Mouse (Mus musculus): ENCODE data around the gene Psd4. TPM values are rescaled to one million over a fixed set of nuclear protein-coding genes. Genes with fewer than 3 reads are reported as not detected.

Psd4 gene
- polyA plus RNA-seq, 2 experiments, result 3.8 to 4.5 TPM

- WGBS, result 73% methylated on average over 4 of the region's 4 CpGs
- Histone ChIP-seq H3K4me3 (replicated peaks; ENCODE audit: low read length) (no peak overlapping the region), H3K36me3 (ENCODE audit: control insufficient read depth, insufficient read depth, low read length) (no peaks in the 10 kb centered on the region), H3K9ac (ENCODE audit: low read depth, low read length, severe bottlenecking) (no peak overlapping the region), H3K9me3 (ENCODE audit: control insufficient read depth, low read length) (no peaks in the 10 kb centered on the region), H3K27me3 (ENCODE audit: control insufficient read depth, insufficient read depth, low read length) (no peaks in the 10 kb centered on the region), H3K4me1 (ENCODE audit: control insufficient read depth, insufficient read depth, low read length) (no peaks in the 10 kb centered on the region), H3K4me2 (replicated peaks; ENCODE audit: low read depth, low read length, severe bottlenecking) (no peak overlapping the region), H3K27ac (replicated peaks; ENCODE audit: low read depth, low read length) (no peak overlapping the region)
- TF ChIP-seq POLR2A (IDR thresholded peaks at IDR 0.05; ENCODE audit: borderline replicate concordance, extremely low read depth, insufficient read depth, insufficient read length), result no peak
- ATAC-seq (ENCODE audit: low FRiP score, low read depth) (no peak), DNase-seq (ENCODE audit: low spot score) (no peak)
These were observed 22.8 kb upstream of the Psd4 start for GRCm38 (mm10) chr2:24344619-24345018.

- WGBS, result 65% methylated on average over 8 of the region's 8 CpGs
- Histone ChIP-seq H3K4me2 (replicated peaks; ENCODE audit: low read depth, low read length, severe bottlenecking) (no peak overlapping the region), H3K27me3 (ENCODE audit: control insufficient read depth, insufficient read depth, low read length) (no peaks in the 10 kb centered on the region), H3K36me3 (ENCODE audit: control insufficient read depth, insufficient read depth, low read length) (no peaks in the 10 kb centered on the region), H3K4me1 (ENCODE audit: control insufficient read depth, insufficient read depth, low read length) (no peaks in the 10 kb centered on the region), H3K9me3 (ENCODE audit: control insufficient read depth, low read length) (no peaks in the 10 kb centered on the region), H3K4me3 (replicated peaks; ENCODE audit: low read length) (no peak overlapping the region), H3K9ac (ENCODE audit: low read depth, low read length, severe bottlenecking) (no peak overlapping the region), H3K27ac (replicated peaks; ENCODE audit: low read depth, low read length) (no peak overlapping the region)
- ATAC-seq (ENCODE audit: low FRiP score, low read depth) (no peak), DNase-seq (ENCODE audit: low spot score) (no peak)
- no peak for TF ChIP-seq POLR2A (IDR thresholded peaks at IDR 0.05; ENCODE audit: borderline replicate concordance, extremely low read depth, insufficient read depth, insufficient read length)
These were observed 22.3 kb upstream of the Psd4 start for GRCm38 (mm10) chr2:24345056-24345455.

DNA sequence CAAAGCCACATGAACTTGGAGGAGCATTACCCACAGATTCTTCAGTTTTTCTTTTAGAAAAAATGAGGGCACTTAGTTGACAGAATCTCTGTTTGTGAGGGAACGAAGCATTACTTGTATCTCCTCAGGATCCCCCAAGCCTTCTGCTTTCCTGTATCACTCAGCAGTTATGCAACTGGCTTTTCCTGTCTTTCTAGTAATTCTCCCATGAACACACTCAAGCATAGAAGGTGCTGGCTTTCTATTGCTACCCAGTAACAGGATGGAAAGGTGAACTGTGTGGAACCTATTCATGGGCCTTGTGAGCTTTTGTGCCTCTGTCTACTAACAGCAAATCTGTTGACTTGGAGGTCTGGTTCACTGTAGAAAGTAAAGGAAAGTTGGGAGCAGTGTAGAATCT lies 19.5 kb upstream of the Psd4 start:
- WGBS, result 77% methylated on average over 1 of the region's 1 CpGs
- Histone ChIP-seq H3K27ac (replicated peaks; ENCODE audit: low read depth, low read length) (no peak overlapping the region), H3K9ac (ENCODE audit: low read depth, low read length, severe bottlenecking) (no peak overlapping the region), H3K4me3 (replicated peaks; ENCODE audit: low read length) (no peak overlapping the region), H3K9me3 (ENCODE audit: control insufficient read depth, low read length) (no peaks in the 10 kb centered on the region), H3K4me2 (replicated peaks; ENCODE audit: low read depth, low read length, severe bottlenecking) (no peak overlapping the region), H3K36me3 (ENCODE audit: control insufficient read depth, insufficient read depth, low read length) (no peaks in the 10 kb centered on the region), H3K4me1 (ENCODE audit: control insufficient read depth, insufficient read depth, low read length) (no peaks in the 10 kb centered on the region), H3K27me3 (ENCODE audit: control insufficient read depth, insufficient read depth, low read length) (no peaks in the 10 kb centered on the region)
- DNase-seq (ENCODE audit: low spot score), result no peak
- no peak for TF ChIP-seq POLR2A (IDR thresholded peaks at IDR 0.05; ENCODE audit: borderline replicate concordance, extremely low read depth, insufficient read depth, insufficient read length)
- no peak for ATAC-seq (ENCODE audit: low FRiP score, low read depth)

- Histone ChIP-seq H3K4me3 (replicated peaks; ENCODE audit: low read length) (no peak overlapping the region), H3K4me2 (replicated peaks; ENCODE audit: low read depth, low read length, severe bottlenecking) (no peak overlapping the region), H3K36me3 (ENCODE audit: control insufficient read depth, insufficient read depth, low read length) (no peaks in the 10 kb centered on the region), H3K4me1 (ENCODE audit: control insufficient read depth, insufficient read depth, low read length) (no peaks in the 10 kb centered on the region), H3K9ac (ENCODE audit: low read depth, low read length, severe bottlenecking) (no peak overlapping the region), H3K27me3 (ENCODE audit: control insufficient read depth, insufficient read depth, low read length) (no peaks in the 10 kb centered on the region), H3K27ac (replicated peaks; ENCODE audit: low read depth, low read length) (no peak overlapping the region), H3K9me3 (ENCODE audit: control insufficient read depth, low read length) (no peaks in the 10 kb centered on the region)
- DNase-seq (ENCODE audit: low spot score), result no peak
- no peak for TF ChIP-seq POLR2A (IDR thresholded peaks at IDR 0.05; ENCODE audit: borderline replicate concordance, extremely low read depth, insufficient read depth, insufficient read length)
- 85% methylated on average over 2 of the region's 2 CpGs for WGBS
- no peak for ATAC-seq (ENCODE audit: low FRiP score, low read depth)
These were observed 16.2 kb upstream of the Psd4 start for GRCm38 (mm10) chr2:24351159-24351558.

DNA sequence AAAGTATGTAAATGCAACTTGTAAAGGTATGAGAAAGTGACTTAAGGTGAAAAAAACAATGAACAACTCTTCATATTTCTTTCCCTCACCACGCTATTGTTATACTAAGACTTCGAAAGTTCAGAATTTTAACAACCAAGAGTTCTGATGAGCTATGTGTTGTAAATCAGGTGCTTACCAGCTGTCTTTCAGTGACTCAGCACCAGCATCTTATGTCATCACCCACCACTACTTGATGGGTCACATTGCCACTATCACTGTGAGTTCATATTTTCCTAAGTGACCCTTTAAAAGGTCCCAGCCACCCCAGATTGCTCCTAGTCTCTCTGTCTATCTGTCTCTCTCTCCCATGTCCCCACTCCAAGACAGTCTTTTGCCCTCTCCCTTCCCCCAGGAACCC lies 14.3 kb upstream of the Psd4 start:
- TF ChIP-seq POLR2A (IDR thresholded peaks at IDR 0.05; ENCODE audit: borderline replicate concordance, extremely low read depth, insufficient read depth, insufficient read length), result no peak
- H3K27me3 ChIP-seq (ENCODE audit: control insufficient read depth, insufficient read depth, low read length), result no peaks in the 10 kb centered on the region

DNA sequence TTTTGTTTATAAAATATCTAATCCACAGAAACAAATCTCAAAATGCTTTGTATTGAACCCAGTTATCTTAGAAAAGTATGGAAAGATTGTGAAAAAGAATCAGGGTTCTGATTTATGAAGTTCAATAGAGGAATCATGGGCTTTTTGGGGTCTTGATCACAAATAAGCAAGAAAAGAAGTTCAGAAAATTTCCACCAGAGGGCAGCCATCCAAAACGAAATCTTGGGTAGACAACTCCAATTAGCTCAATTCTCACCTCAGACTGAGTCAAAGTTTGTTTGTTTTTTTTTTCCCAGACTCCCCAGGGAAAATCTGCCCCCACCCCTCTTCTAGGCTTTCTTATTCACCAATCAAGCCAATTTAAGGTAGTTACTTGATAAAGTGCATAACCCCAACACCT lies 9.7 kb upstream of the Psd4 start:
- 13% methylated on average over 1 of the region's 1 CpGs for WGBS
- no peak for TF ChIP-seq POLR2A (IDR thresholded peaks at IDR 0.05; ENCODE audit: borderline replicate concordance, extremely low read depth, insufficient read depth, insufficient read length)
- Histone ChIP-seq H3K4me2 (replicated peaks; ENCODE audit: low read depth, low read length, severe bottlenecking) (no peak overlapping the region), H3K4me1 (ENCODE audit: control insufficient read depth, insufficient read depth, low read length) (no peaks in the 10 kb centered on the region), H3K4me3 (replicated peaks; ENCODE audit: low read length) (no peak overlapping the region), H3K9ac (ENCODE audit: low read depth, low read length, severe bottlenecking) (no peak overlapping the region), H3K36me3 (ENCODE audit: control insufficient read depth, insufficient read depth, low read length) (no peaks in the 10 kb centered on the region), H3K27me3 (ENCODE audit: control insufficient read depth, insufficient read depth, low read length) (no peaks in the 10 kb centered on the region), H3K9me3 (ENCODE audit: control insufficient read depth, low read length) (no peaks in the 10 kb centered on the region), H3K27ac (replicated peaks; ENCODE audit: low read depth, low read length) (no peak overlapping the region)
- DNase-seq (ENCODE audit: low spot score) (peak; percentile 28), ATAC-seq (ENCODE audit: low FRiP score, low read depth) (no peak)

More for the DNA sequence above, 14.3 kb upstream of the Psd4 start:
- 91% methylated on average over 2 of the region's 2 CpGs for WGBS
- Histone ChIP-seq H3K9ac (ENCODE audit: low read depth, low read length, severe bottlenecking) (no peak overlapping the region), H3K36me3 (ENCODE audit: control insufficient read depth, insufficient read depth, low read length) (no peaks in the 10 kb centered on the region), H3K27ac (replicated peaks; ENCODE audit: low read depth, low read length) (no peak overlapping the region), H3K4me2 (replicated peaks; ENCODE audit: low read depth, low read length, severe bottlenecking) (no peak overlapping the region), H3K4me3 (replicated peaks; ENCODE audit: low read length) (no peak overlapping the region), H3K4me1 (ENCODE audit: control insufficient read depth, insufficient read depth, low read length) (no peaks in the 10 kb centered on the region), H3K9me3 (ENCODE audit: control insufficient read depth, low read length) (no peaks in the 10 kb centered on the region)
- ATAC-seq (ENCODE audit: low FRiP score, low read depth) (no peak), DNase-seq (ENCODE audit: low spot score) (no peak)

Data from limb, embryonic 14.5 days (tissue).